Mouse (Mus musculus) heart, postnatal 10 days (tissue): ENCODE results near the gene Ablim1. TPM values are rescaled to one million over a fixed set of nuclear protein-coding genes. Genes with fewer than 3 reads are reported as not detected.

Source experiments
- DNase-seq, 2 experiments: peaks; one replicate each; pipeline ENCODE4 v3.0.0; 2021
- intact Hi-C: fragments of 180-260 bp; cut with DNase I; formaldehyde crosslinking; loops from one replicate; pipeline ENCODE4 v1.15.1; 2025
- total RNA-seq, 2 experiments: library from RNA; stranded (reverse); gene quantifications; 2 replicates each; pipeline ENCODE4 v1.2.3; 2021

Gene Ablim1
- total RNA-seq, 2 experiments from 2014 or later: 397 to 585 TPM

DNA sequence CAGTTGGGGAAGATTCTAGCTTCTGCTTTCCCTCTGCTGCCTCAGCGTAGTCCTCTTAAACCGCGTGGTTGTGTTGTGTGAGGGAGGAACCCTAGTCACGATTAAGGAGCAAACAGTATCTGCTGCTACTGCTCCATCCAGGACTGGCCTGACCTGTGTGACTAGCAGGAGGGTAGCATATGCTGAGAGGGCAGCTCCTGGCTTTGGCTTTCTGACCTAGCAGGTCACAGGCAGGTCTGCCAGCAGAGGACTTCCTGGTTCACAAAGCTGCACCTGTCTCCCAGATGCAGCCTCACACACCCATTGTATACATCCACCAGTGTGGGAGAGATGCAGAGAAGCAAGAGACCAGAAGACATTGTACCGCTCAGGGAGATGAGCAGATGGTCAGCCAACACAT, 116.7 kb downstream of the Ablim1 start:
- DNase-seq: no peak
- intact Hi-C loops: loop anchor here (2.0 to 5.0 kb wide), 2 partner anchors 41 to 114 kb away; partner anchors contain the start of gene Ablim1

DNA sequence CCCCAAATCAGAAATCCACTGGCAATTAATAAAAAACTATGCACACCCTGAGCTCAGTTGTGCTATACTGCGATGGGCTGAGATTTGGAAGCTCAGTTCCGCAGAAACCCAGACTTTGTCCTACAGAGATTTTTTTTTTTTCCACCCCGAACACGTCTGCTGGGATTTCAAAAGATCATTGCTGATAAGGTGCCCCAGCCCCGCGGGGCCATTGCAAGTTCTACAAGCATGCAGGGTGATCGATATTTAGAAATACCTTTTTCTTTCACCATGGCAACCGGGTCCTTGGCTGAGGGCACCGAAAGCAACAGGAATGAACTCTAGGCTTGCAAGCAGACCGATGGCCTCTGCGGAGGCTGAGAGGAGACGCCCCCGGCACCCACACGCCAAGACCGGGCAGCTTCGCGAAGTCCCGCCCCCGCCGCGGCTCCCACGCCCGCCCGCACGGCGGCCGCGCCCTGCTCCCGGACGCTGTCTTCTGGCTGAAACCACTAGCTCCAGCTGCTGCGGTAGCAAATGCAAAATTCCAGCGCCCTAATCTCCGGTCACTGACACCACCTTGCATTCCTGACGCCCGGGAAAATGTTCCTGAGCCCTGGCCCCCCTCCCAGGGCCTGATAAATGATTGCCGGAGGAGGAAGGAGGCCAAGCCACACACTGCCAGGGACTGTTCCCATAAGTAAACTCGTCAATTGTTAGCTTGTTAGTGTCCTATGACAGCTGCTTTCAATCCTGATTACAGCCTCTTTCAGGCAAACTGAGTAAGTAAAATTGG, 117.5 kb downstream of the Ablim1 start:
- peak; percentile 89 to 94 for DNase-seq
- intact Hi-C loops: loop anchor here (2.0 to 5.0 kb wide), 2 partner anchors 74 to 115 kb away; partner anchors contain the start of gene Ablim1

DNA sequence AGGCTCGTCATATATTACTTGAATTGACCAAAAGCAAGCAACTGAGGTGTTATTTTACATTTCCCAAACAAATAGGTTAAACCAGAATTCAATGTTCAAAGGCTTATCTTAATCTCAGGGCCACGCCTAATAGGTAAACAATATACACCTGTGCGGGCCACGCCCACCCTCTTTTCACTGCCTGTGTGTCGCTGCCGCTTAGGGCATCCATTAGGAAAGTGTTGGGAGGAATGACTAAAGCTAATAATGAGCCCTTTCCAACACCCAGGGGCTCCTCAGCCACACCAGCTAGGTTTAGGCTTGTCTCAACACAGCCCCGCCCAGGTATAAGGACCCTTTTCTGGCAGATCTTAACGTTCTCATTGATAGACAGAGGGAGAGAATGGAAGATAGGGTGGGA, 118.1 kb downstream of the Ablim1 start:
- no peak for DNase-seq
- intact Hi-C loops: loop anchor here (2.0 to 5.0 kb wide), 2 partner anchors 74 to 116 kb away; partner anchors contain the start of gene Ablim1

DNA sequence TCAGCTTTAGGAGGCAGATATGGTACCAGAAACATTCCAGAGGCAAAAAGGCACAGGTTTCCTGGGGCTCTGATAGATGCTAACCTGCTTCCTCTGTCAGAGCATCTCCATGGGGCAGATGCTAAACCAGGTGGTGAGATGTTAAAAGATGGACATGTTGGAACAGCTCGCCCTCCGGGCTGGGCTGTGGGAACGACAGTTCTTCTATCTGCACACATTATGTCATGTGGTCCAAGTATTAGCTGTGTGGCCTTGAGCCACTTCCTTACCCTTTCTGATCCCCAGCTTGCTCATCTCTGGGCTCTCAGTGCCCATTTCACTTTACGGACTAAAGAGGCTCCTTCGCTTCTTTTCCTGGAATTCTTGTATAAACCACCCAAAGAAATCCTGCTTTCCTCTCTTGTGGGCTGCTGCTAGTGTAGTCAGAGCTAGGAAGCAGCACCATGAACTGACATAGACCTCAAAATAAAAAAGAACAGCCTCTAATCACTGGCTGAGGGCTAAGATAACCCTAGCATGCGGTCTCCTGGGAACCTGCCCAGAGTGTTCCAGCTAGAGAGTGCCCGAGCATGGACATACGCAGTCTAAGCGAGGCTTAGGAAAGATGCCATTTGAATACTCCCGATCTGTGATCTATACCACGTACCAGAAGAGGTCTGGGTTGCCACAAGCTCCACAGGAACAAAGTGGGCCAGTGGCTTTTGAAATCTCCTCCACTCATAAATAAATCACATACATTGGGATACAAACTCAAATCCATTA, 119.4 kb downstream of the Ablim1 start:
- peak; percentile 68 to 79 for DNase-seq
- intact Hi-C loops: loop anchor here (2.0 to 5.0 kb wide), 2 partner anchors 33 to 117 kb away; partner anchors contain the start of gene Ablim1

DNA sequence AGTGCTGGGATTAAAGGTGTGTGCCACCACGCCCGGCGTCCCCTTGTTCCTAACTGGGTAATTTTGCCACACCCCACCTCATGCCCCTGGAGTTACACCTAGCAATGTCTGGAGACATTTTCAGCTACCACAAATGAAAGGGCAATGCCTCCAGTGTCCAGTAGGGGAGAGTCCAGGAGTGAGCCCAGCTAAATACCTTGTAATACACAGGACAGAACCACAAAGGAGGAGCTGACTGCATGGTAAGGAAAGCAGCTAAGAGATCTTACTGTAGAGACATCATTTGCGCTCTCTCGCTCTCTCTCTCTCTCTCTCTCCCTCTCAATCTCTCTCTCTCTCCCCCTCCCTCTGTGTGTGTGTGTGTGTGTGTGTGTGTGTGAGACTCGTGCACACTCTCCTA, 120.8 kb downstream of the Ablim1 start:
- peak; percentile 68 to 72 for DNase-seq
- intact Hi-C loops: loop anchor here (2.0 kb wide), 1 partner anchor 31 kb away; no protein-coding TSS in a partner anchor

DNA sequence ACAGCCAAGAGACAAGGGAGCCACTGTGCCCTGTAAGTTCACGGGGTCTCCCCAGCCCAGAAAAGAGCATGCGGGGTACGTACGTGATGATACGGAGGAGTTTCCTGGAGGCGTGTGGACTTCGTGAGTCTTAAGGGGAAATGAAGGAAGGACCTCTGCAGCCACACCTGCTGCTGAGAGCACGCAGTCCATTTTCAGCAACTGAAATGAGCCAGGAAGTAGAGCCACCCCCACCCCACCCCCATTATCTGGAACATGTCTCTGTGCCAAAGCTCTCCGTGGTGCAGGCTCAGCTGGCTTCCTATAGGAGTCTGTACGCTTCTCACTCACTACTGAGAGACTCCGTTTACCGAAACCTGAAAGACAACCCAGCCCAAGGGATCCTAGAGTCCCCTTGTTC, 121.3 kb downstream of the Ablim1 start:
- no peak for DNase-seq
- intact Hi-C loops: no loop called here

DNA sequence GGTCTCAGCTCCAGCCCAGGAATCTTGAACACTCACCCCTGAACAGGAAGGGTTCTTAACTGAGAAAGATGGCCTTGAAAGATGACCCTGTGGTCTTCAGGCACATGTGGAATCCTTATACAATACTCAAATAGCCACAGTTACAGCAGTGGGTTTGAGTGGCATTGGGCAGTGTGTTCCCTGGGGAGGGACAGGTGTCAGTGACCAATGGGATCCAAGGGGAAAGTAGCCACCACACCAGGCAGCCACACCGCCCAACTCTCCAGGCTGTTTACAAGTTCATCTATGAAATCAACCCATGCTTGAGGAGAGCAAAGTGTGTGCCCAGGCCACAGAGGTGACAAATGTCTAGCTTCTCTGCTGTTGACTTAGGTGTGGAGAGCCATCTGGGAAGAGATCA, 123.6 kb downstream of the Ablim1 start:
- no peak for DNase-seq
- intact Hi-C loops: no loop called here

DNA sequence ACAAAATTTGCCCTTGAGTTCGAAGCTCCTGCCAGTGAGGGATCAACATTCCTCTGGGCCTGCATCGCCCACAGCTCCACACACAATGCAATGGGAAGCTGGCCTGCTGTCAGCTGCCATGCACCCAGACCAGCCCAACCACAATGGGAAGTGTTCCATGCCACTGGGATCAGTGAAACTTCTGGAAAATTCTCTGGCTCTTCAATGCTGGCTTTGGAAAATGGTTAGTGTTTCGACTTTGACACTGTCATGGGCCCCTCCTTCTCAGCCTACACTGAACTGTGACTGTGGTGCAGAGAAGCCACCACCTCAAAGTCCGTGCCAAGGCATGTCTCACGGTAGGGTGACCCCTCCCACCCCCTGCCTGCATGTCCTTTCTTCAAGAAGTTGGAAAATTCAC, 125.3 kb downstream of the Ablim1 start:
- intact Hi-C loops: no loop called here
- peak in 1 of 2 experiments; percentile 60 for DNase-seq

DNA sequence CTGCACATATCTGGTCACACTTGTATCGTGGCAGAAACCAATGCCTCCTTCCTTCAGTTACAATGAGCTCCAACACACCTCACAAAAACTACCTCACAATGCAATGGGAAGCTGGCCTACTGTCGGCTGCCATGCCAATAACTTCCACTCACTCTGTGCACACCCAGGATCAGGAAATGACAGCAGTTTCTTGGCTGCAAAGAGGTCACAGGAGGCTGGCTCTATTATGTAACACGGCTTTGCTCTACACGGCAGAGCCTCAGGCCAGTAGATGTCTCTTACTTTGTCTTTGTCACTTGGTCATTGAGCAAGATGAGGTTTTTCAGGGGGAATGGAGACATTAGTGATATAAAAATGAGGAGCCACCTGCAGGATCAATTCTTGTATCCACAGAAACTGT, 126.2 kb downstream of the Ablim1 start:
- no peak for DNase-seq
- intact Hi-C loops: no loop called here

DNA sequence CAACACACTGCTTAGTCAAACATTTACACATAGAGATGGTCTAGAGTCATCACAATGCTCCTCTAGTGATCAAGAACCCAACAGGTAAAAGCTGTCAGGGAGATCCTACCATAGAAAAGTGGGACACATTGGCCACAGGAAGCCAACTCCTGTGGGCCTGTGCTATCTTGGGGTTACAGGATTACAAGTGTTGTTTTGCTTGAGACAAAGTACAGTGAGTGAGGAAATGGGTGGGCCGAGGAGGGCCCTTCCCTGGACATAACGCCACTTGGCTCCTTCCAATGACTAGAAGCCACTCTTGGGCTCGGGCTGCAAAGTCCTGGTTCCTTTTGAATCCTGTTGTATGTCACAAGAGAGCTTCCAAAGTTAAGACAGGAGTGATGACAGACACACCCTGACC, 129.7 kb downstream of the Ablim1 start:
- DNase-seq: no peak
- intact Hi-C loops: no loop called here

DNA sequence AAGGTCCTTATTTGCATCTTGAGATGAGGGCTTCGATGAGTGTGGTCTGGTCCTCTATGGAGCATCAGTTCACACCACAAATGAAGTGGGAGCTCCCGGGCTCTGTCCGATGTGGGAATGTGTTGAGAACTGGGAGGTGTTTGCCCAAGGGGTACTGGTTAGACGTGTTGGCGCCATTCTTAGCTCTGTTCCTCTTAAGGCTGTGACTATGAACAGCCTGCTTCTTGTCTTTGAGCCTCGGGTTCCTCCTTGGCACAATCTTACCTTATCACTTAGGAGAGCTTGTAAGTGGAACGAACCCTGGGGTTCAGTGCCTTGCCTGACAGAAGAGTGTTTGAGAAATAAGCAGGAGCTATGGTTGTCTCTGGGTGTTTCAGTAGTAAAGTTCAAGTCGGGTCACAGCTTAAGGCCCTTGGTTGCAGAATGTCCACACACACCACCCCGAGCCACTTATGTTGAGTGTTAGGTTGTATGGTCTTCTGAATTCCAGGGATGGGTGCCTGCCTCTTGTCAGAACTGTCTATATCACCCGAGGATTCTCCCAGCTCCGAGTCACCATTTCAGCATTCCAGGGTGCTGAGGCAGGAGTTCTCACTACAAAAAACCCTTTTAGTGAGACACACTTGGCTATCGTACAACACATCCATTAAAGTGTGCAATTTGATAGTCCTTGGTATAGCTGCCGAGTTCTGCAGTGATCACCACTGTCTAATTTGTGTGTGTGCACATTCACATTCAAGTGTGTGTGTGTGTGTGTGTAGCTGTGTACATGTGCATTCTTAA, 131.6 kb downstream of the Ablim1 start:
- DNase-seq: no peak
- intact Hi-C loops: no loop called here

DNA sequence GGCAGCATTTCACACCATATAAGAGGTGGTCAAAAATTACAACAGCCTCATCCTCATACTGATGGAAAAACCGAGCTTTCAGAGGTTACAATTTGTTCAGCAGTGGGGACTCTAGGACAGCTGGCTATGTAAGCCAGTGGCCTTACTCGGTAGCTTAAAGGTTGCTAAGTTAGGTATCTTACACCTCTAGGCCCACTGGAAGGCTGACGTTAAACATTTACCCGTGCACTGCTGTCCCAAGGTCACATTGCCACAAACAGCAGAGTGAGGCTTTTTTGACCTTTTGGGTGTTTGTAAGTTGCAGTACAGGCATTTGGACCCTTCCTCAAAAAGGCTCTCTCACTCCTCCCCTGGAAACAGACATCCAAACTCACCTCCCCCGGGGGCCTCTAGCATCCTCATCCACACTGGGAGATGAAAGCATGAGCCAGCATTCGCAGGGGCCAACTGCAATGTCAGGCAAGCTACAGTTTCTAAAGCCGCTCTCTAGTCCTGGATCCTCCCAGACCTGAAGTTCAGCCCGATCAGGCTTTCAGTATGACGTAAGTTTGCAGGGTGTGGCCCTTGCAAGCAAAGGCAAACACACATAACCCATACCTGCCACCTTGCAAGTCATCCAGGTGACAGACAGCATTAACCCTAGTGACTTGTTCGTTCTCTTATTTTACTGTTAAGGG, 132.7 kb downstream of the Ablim1 start:
- intact Hi-C loops: no loop called here

DNA sequence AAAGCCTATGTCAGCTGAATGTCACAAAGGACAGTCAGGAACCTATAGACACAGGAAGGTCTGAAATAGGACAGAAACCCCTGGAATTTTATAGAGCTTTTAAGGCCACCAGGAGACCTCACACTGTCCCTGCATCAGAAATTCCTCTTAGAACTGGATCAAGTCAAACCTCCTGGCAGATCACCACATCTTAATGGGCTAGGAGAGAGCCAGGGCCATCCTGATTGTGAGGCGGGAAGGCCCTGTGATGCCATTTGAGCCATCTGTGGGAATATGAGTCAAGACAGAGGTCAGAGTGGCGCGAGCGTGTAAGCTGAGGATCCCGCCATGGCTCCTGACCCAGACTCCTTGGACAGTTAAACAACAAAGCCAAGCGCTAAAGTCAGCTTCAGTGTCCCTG, 133.4 kb downstream of the Ablim1 start:
- DNase-seq: peak in 1 of 2 experiments; percentile 53
- intact Hi-C loops: no loop called here

More for the DNA sequence above, 132.7 kb downstream of the Ablim1 start:
- DNase-seq: no peak

DNA sequence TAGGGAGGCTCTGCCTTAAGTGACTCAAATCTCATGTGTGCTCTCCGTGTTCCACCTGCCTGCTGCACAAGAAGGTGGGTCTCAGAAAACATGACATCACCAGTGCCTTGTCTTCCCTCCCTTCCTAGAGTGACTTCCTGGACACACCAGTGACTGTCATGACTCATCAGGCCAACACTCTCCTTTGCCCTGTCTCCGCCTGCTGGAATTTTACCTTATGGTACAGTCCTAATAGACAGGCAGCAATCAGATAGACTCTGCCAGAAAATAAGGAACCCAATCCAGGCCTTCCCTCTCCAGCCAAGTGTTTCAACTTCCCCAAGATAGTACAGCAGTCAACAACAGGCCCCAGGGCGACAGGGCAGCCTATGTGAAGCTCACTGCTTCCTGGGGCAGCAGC, 133.8 kb downstream of the Ablim1 start:
- DNase-seq: no peak
- intact Hi-C loops: no loop called here

DNA sequence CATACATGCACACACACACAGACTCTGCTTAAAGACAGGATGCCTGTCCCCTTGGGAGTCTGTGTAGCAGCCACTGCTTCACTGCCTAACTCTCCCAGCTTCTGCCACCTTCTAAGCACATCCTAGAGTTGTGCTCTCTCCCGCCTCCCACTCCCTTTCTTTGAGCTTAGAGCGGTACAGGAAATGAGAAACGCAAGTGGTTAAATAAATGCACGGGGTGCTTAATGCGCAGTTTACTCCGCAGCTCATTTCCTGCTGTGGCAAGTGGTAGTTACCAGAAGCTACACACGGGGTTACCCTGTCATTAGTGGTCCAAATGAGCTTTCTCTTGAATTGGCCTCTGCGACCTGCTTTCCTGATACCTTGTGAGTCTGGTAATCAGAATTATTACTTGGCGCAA, 134.4 kb downstream of the Ablim1 start:
- intact Hi-C loops: no loop called here
- no peak for DNase-seq

DNA sequence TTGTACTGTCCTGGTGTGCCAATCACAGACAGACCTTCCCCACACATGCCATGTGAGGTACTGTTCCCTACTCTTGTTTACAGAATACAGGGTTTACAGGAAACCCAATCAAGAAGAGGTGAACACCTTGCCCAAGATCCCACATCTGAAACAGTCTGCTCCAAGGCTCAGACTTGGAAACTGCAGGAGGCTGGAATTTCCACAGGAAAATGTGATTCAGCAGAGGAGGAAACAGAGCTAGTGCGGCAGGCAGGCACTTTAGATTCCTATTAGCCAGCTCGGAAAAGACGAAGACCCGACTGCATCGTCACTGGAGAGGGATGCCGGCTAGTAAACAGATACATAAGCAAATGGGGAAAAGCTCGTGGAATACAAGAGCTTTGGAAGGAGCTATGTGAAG, 135.4 kb downstream of the Ablim1 start:
- DNase-seq: no peak
- intact Hi-C loops: no loop called here

DNA sequence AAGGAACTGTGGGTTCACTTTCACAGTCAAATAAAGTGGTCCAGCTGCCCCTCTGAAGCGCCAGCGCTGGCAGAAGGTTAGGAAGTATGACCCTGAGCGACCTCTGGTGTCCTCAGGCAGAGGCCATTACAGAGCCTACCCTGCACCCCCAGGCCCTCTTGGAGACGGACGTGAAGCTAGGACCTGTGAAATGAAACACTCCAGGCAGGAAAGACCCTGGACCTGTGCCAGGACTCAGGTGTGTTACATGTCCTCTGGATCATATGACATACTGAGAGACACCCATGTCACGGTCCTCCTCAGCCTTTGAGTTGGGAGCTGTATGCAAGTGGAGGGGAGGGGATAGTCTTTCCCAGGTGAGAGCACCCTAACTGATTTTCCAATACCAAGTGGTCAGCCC, 137.4 kb downstream of the Ablim1 start:
- DNase-seq: peak in 1 of 2 experiments; percentile 46
- intact Hi-C loops: no loop called here

DNA sequence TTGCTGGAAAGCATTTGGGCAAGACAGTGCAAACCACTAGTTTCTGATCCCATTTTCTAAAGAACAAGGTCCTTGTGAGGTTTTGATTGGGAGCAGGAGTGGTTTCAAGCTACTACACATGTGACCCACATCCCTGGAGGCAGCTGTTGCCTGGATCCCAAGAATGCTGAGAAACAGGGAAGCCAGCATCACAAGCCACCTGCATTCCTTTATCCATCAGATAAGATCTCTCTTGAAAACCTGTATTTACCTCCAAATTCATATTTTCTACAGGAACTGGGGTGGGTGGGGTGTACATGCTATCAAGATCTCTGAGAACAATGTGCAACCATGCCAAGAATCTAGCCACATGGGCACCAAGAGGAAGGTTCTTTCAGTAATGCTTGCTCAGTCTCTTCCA, 139.6 kb downstream of the Ablim1 start:
- intact Hi-C loops: no loop called here
- DNase-seq: no peak

DNA sequence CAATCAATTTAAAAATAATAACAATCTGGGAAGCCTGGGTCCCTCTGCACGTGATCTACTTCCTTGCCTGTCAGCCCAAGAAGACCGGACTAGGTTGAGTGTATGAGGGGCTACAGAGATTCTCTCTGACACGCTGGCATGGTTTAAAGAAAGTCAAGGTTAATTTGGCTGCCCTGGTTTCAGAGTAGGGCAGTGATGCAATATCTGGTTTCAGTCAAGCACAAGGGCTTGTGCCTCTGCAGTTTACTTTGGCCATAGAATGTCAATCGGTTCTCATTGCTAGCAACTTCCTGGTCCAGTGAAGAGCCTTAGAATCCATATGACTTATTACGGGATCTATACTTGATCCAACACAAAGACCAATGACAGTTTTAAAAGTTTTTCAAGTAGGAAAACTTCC, 140.2 kb downstream of the Ablim1 start:
- intact Hi-C loops: no loop called here

DNA sequence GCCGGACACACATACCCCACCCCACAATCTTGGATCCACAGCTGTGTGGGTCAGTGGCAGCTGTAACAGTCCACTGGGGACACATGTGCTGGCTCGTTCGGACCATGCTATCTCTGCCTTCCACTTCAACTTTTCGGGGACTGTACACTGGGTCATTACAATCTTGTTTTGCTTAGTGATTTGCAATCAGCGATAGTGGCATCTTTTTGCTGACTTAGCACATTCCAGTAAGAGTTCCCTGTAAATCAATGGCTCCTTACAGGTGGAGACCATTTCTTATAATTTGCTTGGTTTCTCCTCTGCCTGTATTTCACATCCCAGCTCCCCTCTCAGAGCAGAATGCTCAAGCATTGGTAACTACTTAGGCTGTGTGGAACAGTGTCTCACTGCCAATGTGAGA, 140.7 kb downstream of the Ablim1 start:
- no peak for DNase-seq
- intact Hi-C loops: no loop called here

More for the DNA sequence above, 140.2 kb downstream of the Ablim1 start:
- DNase-seq: no peak
